Mouse (Mus musculus) myocyte (in vitro differentiated cells): ENCODE results near the gene Slc25a44. TPM values are rescaled to one million over a fixed set of nuclear protein-coding genes. Genes with fewer than 3 reads are reported as not detected.

Source experiments
- H3K27me3 ChIP-seq: one replicate; pipeline ENCODE4 v1.6.1; 2011; ENCODE audit not compliant: control insufficient read depth, insufficient read depth, insufficient read length
- H3K36me3 ChIP-seq: one replicate; pipeline ENCODE4 v1.6.1; 2011; ENCODE audit not compliant: control insufficient read depth, insufficient read depth
- H3K4me2 ChIP-seq: one replicate; pipeline ENCODE4 v1.6.1; 2011; ENCODE audit warnings: low read depth, control low read depth
- H3K4me3 ChIP-seq: one replicate; pipeline ENCODE4 v1.5.1; 2011; ENCODE audit warnings: mild to moderate bottlenecking, control low read depth, moderate library complexity
- H3K79me2 ChIP-seq: one replicate; pipeline ENCODE4 v1.6.1; 2011; ENCODE audit not compliant: control insufficient read depth, insufficient read depth
- H3ac ChIP-seq: one replicate; pipeline ENCODE4 v1.6.1; 2011; ENCODE audit not compliant: control insufficient read depth, insufficient read length
- CEBPB ChIP-seq: IDR thresholded peaks from 2 replicates; pipeline ENCODE4 v1.6.1; 2011; ENCODE audit warnings: mild to moderate bottlenecking, moderate library complexity; ENCODE audit not compliant: poor library complexity, insufficient read depth, severe bottlenecking
- E2F4 ChIP-seq: IDR thresholded peaks from one replicate; pipeline ENCODE4 v1.6.1; 2011; ENCODE audit warnings: mild to moderate bottlenecking, control low read depth, moderate library complexity; ENCODE audit not compliant: insufficient read depth
- MAX ChIP-seq: IDR thresholded peaks from one replicate; pipeline ENCODE4 v1.6.1; 2011; ENCODE audit warnings: low read depth, mild to moderate bottlenecking, control low read depth
- MYOD1 ChIP-seq, 3 experiments: IDR thresholded peaks; one replicate each; pipeline ENCODE4 v1.6.1; 2011; ENCODE audit warnings: control low read depth in 2 of 3, low read depth in 2 of 3, mild to moderate bottlenecking in 2 of 3, moderate library complexity in 1 of 3; ENCODE audit not compliant: insufficient read length in 2 of 3, control insufficient read depth in 1 of 3
- MYOG ChIP-seq, 3 experiments: IDR thresholded peaks; one replicate each; pipeline ENCODE4 v1.6.1; 2011; ENCODE audit warnings: control low read depth in 2 of 3, low read depth in 2 of 3, mild to moderate bottlenecking in 2 of 3; ENCODE audit not compliant: insufficient read length in 2 of 3, control insufficient read depth in 1 of 3, insufficient read depth in 1 of 3
- POLR2A ChIP-seq: IDR thresholded peaks from one replicate; pipeline ENCODE4 v1.6.1; 2011; ENCODE audit warnings: low read depth, mild to moderate bottlenecking, control low read depth, moderate library complexity; ENCODE audit not compliant: insufficient read length
- POLR2AphosphoS2 ChIP-seq: IDR thresholded peaks from one replicate; pipeline ENCODE4 v1.6.1; 2011; ENCODE audit warnings: low read depth, control low read depth; ENCODE audit not compliant: insufficient read length
- REST ChIP-seq: IDR thresholded peaks from one replicate; pipeline ENCODE4 v1.6.1; 2011; ENCODE audit warnings: mild to moderate bottlenecking, control low read depth, moderate library complexity; ENCODE audit not compliant: insufficient read depth, insufficient read length
- SRF ChIP-seq: IDR thresholded peaks from one replicate; pipeline ENCODE4 v1.6.1; 2011; ENCODE audit warnings: low read depth; ENCODE audit not compliant: control insufficient read depth, insufficient read length
- TCF12 ChIP-seq: IDR thresholded peaks from one replicate; pipeline ENCODE4 v1.6.1; 2011; ENCODE audit warnings: mild to moderate bottlenecking, control low read depth; ENCODE audit not compliant: poor library complexity, insufficient read depth, severe bottlenecking
- TCF3 ChIP-seq: IDR thresholded peaks from one replicate; pipeline ENCODE4 v1.6.1; 2011; ENCODE audit warnings: low read depth, control low read depth; ENCODE audit not compliant: insufficient read length
- USF1 ChIP-seq: IDR thresholded peaks from one replicate; pipeline ENCODE4 v1.6.1; 2011; ENCODE audit warnings: low read depth, mild to moderate bottlenecking, control low read depth, moderate library complexity
- polyA plus RNA-seq: library from polyadenylated mRNA; unstranded; fragments of >200 nt; fragmentation: generic; extraction: Trizol; gene quantifications from one replicate; pipeline ENCODE4 v1.2.1, GENCODE M21; 2012; ENCODE audit warnings: missing spikeins

The Slc25a44 gene
- polyA plus RNA-seq, 1 experiment: 19.3 TPM

DNA sequence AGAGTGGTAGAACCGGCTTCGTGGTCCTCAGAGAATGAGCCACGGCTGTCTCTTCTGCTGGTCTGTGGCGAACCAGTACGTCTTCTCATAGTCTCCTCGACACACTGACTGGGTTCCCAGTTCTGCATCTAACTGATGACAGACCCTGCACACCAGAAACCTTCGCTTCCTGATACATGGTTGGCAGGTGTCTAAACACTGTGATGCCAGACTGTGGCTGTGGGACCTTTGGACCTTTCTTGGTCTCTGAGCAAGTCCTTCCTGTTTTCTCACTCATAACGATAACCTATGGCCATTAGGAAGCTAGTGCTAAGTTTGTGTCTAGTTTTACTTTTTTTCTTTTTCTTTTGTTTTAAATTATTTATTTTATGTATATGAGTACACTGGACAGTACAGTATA is 23.5 kb upstream of the Slc25a44 start:
- Histone ChIP-seq H3K4me2 (no peak overlapping the region), H3K4me3 (no peak overlapping the region), H3ac (no peak overlapping the region), H3K27me3 (no peaks in the 10 kb centered on the region), H3K79me2 (no peaks in the 10 kb centered on the region), H3K36me3 (no peaks in the 10 kb centered on the region)
- TF ChIP-seq POLR2AphosphoS2: no peak
- no peak for TF ChIP-seq TCF12
- no peak for TF ChIP-seq POLR2A
- TF ChIP-seq MYOG (IDR thresholded peaks at IDR 0.05; ENCODE audit: control insufficient read depth in 1 of 3, insufficient read depth in 1 of 3, insufficient read length in 2 of 3, low read depth in 2 of 3): no peak
- no peak for TF ChIP-seq CEBPB
- no peak for TF ChIP-seq SRF
- TF ChIP-seq E2F4: no peak
- TF ChIP-seq REST: no peak

DNA sequence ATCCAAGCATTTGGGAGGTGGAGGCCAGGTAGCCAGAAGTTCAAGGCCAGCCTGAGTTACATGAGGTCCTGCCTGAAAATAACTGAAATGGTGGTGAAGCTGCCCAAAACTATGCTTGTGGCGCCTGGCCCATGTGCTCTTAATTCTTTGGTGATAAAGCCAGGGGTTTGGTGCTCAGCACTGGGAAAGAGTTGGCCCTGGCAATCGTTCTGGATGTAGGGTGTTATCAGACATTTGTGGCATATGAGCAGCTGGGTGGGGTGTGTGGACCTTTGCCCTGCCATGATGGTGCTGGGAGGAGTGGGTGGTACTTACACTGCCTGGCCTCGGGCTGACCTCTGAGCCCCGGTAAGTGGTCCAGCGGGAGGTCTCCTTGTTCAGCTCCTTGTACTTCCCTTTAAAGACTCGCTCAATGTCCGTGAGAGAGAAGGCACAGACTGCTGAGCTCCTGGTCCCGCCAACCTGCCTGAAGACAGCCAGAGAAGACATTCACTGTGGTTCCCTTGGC is 22.8 kb upstream of the Slc25a44 start:
- H3K36me3 ChIP-seq: no peaks in the 10 kb centered on the region
- no peaks in the 10 kb centered on the region for H3K27me3 ChIP-seq
- no peaks in the 10 kb centered on the region for H3K79me2 ChIP-seq
- H3K4me3 ChIP-seq: no peak overlapping the region
- TF ChIP-seq TCF3 (no peak), MYOG (IDR thresholded peaks at IDR 0.05; ENCODE audit: control insufficient read depth in 1 of 3, insufficient read depth in 1 of 3, insufficient read length in 2 of 3, low read depth in 2 of 3) (peak in 1 of 3 experiments; percentile 26), CEBPB (no peak)
- H3ac ChIP-seq: no peak overlapping the region
- no peak overlapping the region for H3K4me2 ChIP-seq

DNA sequence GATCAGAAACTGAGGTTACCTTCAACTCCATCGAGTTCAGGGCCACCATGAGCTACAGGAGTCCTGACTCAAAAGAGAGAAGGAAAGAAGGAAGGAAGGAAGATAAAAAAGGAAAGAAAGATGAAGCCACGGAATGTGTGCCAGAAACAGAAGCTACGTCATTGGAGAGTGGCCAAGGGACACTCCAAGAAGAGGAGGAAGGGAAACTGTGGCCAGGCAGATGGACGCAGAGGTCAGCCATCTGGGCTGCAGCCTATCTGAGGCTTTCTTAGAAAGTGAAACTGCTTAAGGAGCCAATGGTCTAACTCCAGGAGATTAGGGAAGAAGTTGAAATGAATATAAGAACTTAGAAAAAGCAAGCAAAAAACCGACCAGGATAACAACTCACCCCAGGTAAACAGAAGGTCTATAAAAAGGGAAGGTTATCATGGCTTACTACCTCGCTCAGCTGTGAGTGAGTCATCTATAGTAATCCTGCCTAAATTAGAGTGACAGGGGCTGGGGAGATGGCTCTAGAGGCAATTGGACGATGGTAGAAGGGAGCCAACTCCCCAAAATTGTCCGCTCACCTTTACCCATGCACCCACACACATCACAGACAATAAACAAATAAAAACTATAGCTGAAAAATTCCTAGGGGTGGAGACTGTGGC is 21.7 kb upstream of the Slc25a44 start:
- H3K36me3 ChIP-seq: no peaks in the 10 kb centered on the region
- no peak overlapping the region for H3ac ChIP-seq
- no peak overlapping the region for H3K4me3 ChIP-seq
- no peaks in the 10 kb centered on the region for H3K27me3 ChIP-seq
- TF ChIP-seq TCF3 (no peak), E2F4 (no peak), TCF12 (no peak), POLR2A (no peak), CEBPB (no peak), USF1 (no peak), SRF (no peak), MYOG (IDR thresholded peaks at IDR 0.05; ENCODE audit: control insufficient read depth in 1 of 3, insufficient read depth in 1 of 3, insufficient read length in 2 of 3, low read depth in 2 of 3) (no peak), POLR2AphosphoS2 (no peak), MAX (no peak), MYOD1 (IDR thresholded peaks at IDR 0.05; ENCODE audit: control insufficient read depth in 1 of 3, insufficient read length in 2 of 3, low read depth in 2 of 3) (no peak), REST (no peak)
- peak overlapping the region; percentile 56 for H3K4me2 ChIP-seq
- H3K79me2 ChIP-seq: no peaks in the 10 kb centered on the region

DNA sequence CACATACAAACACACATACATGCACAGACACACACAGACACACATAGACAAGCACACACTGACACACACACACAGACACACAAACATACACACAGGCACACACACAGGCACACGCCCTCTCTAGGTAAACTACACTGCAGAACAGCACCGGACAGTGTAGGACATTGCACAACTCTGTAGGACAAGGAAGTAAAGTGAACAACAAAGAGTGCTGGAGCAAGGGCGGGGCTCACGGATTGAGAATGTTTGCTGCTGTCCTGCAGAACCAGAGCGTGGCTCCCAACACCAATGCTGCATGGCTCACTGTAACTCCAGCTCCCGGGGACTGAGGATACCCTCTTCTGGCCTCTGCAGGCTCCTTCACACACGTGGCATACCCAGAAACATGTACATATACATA is 17.9 kb upstream of the Slc25a44 start:
- Histone ChIP-seq H3K36me3 (no peaks in the 10 kb centered on the region), H3K4me3 (no peak overlapping the region), H3K4me2 (no peak overlapping the region), H3ac (no peak overlapping the region), H3K79me2 (no peaks in the 10 kb centered on the region), H3K27me3 (no peaks in the 10 kb centered on the region)
- no peak for TF ChIP-seq E2F4
- no peak for TF ChIP-seq POLR2AphosphoS2
- TF ChIP-seq TCF12: no peak
- no peak for TF ChIP-seq SRF
- no peak for TF ChIP-seq TCF3

DNA sequence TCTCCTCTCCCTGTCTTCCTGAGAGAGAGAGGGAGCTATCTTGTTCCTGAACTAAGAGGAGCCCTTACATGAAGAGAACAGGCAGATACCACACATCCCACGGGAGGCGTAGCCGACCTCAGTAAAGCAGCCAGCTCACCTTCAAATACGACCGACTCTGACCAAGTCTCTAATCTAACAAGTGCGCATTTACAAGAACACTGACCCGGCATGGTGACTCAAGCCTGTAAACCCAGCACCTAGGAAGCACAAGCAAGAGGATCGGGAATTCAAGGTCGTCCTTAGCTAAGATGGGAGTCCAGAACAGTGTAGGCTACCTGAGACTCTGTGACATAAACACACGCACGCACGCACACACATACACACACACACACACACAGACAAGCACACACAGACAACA is 17.5 kb upstream of the Slc25a44 start:
- TF ChIP-seq CEBPB (no peak), POLR2A (no peak), E2F4 (no peak), USF1 (no peak), TCF3 (no peak), REST (no peak), MYOD1 (IDR thresholded peaks at IDR 0.05; ENCODE audit: control insufficient read depth in 1 of 3, insufficient read length in 2 of 3, low read depth in 2 of 3) (no peak), TCF12 (no peak), SRF (no peak), POLR2AphosphoS2 (no peak), MAX (no peak), MYOG (IDR thresholded peaks at IDR 0.05; ENCODE audit: control insufficient read depth in 1 of 3, insufficient read depth in 1 of 3, insufficient read length in 2 of 3, low read depth in 2 of 3) (no peak)
- no peak overlapping the region for H3K4me3 ChIP-seq
- H3ac ChIP-seq: no peak overlapping the region
- H3K4me2 ChIP-seq: no peak overlapping the region
- H3K36me3 ChIP-seq: no peaks in the 10 kb centered on the region
- no peaks in the 10 kb centered on the region for H3K27me3 ChIP-seq
- no peaks in the 10 kb centered on the region for H3K79me2 ChIP-seq
